Mouse (Mus musculus) thymus, adult 2 months (tissue): ENCODE data around the gene Flot2.

Experiments
- CTCF ChIP-seq: fragments of 200-500 bp; IDR thresholded peaks from 2 replicates; pipeline ENCODE4 v1.5.1; 2012; ENCODE audit warnings: mild to moderate bottlenecking, control low read depth, low read length, moderate library complexity, borderline replicate concordance; ENCODE audit not compliant: control insufficient read depth, poor library complexity, insufficient read depth; ENCODE audit errors: extremely low read depth
- POLR2A ChIP-seq: fragments of 200-500 bp; IDR thresholded peaks from 2 replicates; pipeline ENCODE4 v1.6.1; 2012; ENCODE audit warnings: mild to moderate bottlenecking, low read length, control low read depth, moderate library complexity; ENCODE audit not compliant: control insufficient read depth, poor library complexity, insufficient read depth; ENCODE audit errors: extremely low read depth

DNA sequence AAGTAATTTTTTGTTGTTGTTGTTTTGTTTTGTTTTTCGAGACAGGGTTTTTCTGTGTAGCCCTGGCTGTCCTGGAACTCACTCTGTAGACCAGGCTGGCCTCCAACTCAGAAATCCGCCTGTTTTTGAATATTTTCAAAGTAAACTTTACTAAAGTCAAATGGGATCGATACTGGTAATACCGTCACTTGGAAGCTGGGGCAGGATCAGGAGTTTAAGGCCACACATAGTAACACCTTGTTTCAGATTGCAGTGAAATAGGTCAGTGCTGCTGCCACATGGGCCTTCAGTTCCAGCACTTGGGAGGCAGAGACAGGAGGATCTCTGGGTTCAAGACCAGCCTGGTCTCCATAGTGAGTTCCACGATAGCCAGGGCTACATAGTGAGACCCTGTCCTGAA lies 66.8 kb downstream of the Flot2 start:
- no peak for TF ChIP-seq CTCF
- TF ChIP-seq POLR2A = no peak
